Mouse (Mus musculus) kidney, adult 9 months (tissue): ENCODE measurements around the gene Rbfox2.
"Not testable (repeated sequence)": the region's sequence is repeated elsewhere in the genome, so short reads cannot be mapped to it uniquely, and the experiment has no call there.

Source experiments
- DNase-seq: peaks from one replicate; pipeline ENCODE4 v3.0.0; 2022

The Rbfox2 gene

DNA sequence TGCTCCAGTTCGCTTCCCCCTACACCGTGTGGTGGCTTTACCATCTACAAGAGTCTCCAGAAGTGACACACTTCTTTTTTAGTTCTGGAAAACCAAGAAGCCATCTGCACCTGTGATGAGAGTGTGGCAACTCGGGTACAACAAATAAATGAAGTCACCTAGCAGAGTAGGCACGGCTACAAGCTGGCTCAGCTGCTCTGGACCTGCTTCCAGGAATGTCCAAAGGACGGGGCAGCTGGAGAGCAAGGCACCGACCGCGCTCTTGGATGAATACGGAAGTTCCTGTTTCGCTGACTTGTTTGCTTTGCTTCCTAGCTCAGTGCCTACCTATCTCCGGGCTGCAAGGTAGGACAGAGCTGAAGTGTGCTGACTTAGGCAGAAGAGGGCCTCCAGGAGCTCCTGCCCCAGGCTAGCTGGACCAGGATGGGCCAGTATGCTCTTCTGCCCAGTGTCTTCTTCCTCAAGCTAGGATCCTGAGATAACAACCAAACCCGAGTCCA lies 22.9 kb upstream of the Rbfox2 start:
- no peak for DNase-seq

DNA sequence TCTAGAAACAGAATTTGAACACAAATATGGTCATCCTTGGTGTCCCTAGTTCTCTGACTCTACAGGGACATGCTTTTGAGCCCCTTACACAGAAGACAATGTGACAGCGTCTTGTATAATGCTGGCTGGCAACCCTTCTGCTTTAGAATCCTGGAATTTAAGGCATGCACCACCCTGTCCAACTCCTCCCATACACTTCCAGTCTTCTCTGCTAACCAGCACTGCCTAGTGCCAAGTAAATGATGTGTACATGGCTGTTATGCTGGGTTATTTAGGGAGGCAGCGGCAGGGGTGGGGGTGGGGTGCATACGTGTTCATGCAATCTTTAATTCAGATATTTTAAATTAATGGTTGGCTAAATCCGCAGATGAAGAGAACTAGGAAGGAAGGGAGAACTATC lies 19.6 kb upstream of the Rbfox2 start:
- no peak for DNase-seq

DNA sequence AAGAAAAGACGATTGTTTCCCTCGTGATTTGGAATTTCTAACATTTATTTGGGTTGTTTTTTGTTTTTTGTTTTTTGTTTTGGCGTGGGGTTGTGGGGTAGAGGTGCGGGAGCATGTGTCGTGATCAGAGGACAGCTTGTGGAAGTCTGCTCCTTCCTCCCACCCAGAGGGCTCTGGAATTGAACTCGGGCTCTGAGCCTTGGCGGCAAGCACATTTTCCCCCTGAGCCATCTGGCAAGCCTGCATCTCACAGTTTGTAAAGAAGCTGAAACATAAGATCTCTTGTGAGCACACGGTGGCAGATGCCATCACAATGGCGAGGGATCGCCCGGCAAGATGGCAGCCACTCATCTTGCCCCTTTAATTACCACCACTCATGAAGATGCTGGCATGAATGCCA lies 17.6 kb upstream of the Rbfox2 start:
- no peak for DNase-seq

DNA sequence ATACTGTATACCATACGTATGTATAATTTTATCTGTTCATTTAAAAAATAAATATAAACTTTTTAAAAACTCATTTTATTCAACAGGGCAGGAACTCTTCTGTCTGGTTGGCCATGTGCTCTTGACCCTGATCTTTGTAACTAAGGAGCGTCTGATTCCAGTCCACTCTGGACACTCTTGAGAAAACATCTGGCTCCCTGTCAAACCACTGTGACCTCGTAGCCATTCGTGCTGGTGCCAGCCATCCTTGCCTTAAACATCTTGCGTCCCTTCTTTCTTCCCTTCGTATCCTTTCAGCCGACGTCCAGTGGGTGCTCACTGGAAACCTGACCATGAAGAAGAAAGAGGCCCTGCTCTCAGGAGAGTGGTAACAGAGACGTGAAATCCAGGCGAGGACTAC lies 16.4 kb upstream of the Rbfox2 start:
- DNase-seq, result no peak

DNA sequence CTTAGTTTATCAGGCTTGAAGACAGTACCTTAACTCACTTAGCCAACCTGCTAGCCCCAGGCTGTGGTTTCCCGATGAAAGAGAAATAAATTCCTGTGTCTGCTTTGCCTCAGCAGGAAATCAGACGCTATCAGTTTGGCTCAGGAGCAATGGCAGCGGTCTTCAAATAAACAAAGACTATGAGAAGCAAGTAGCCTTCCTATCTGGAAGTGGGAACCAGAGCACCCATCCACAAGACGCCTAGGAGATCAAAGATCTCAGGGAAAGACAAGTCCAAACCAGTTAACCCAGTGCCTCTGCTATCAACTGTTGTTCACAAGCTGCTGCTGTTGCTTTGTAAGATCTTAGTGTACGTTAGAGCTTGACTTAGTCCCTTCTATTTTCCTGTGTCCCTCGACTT lies 6.9 kb upstream of the Rbfox2 start:
- no peak for DNase-seq

DNA sequence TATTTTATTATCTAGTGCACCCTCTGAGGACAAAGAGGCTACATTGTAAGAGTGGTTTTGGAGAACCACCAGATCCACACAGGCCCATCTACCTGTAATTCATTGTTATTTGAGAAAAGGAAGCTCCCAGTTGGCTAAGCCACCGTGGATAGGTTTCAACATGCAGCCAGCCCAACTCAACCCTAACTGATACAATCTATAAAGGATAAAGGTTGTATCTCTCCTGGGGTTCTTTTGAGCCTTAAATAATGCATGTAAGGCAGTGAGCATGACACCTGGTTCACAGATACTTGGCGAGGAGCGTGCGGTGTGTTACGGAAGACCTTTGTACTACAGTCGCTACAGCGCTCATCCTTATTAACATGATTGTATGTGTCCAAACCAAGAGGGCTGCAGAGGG lies 6.0 kb upstream of the Rbfox2 start:
- no peak for DNase-seq

DNA sequence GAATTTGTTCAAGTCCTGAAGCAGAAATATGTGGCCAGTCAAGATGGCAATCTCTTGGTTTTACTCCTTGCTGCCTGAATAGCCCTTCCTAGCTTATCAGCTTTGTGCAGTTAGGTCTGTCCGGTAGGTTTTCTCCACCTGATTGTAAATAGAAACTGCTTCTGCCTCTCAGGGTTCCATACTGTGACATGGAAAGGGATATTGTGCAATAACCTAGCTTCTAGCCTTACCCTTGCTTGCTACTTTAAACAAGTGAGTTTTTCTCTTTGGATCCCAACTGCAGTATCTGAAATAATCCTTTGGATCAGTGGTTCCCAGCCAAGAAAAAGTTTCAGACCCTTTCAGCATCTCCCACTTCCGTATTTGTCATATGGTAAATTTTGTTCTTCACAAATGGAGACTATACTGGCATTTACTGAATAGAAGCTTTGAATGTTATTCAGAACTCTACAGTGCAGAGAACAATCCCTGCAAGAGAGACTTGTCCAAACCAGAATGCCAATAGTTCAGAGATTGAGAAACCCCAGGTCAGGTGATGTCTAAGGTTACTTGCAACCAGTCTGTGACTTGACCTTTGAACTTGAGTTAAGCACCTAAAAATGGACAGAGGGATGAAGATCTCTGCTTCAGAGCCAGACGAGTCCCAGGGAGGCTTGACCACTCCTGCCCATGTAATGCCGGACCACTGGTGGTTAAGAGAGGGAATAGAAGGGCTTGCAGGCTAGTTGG lies 1.1 kb upstream of the Rbfox2 start:
- no peak for DNase-seq

DNA sequence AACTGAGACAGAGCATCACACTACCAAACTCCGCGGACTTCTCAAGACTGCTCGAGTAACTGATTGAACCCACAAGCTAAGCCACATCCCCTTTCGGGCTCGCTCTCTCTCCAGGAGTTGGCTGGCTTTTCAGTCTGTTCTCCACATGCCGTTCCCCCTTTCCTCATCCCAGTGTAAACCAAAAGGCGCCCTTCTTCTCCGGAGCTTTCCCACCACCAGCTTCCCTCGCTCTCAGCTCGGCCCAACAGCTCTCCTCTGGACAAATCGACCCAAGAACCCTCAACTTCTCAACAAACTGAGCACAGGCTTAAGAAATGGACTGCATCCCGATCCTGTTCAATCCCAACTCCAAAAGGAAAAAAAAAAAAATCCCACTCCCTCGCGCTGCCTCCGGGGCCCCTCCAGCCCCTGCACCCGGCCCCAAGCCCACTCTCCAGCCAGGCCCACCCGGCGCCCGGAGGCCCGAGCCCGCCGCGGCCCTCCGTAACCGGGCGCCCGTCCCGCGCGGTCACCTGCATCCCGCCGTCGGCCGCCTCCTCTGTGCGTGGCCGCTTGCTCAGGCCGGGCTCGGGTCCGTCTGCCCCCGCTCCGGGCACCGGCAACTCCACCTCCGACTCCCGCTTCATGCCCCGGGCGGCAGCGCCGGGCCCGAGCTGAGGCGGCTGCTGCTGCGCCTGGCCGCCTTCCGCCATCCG lies 805 bp downstream of the Rbfox2 start:
- DNase-seq, result peak; percentile 54

DNA sequence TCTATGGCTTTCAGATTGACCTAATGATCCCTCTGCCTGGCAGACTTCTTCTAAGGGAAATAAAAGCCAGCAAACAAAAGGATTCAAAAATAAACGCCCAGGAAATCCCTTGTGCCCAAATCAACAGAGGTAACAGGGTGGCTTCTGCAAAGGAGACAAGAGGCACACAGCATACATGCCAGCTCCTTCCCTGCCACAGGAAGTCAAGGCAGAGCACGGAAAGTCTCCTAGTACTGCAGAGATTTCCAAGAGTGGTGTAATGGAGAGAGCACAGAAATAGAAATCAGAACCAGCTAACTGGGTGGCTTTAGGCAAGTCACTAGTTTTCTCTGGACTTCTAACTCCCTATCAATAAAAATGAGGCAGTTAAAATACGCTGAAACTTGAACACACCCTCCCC lies 1.8 kb downstream of the Rbfox2 start:
- DNase-seq, result no peak

DNA sequence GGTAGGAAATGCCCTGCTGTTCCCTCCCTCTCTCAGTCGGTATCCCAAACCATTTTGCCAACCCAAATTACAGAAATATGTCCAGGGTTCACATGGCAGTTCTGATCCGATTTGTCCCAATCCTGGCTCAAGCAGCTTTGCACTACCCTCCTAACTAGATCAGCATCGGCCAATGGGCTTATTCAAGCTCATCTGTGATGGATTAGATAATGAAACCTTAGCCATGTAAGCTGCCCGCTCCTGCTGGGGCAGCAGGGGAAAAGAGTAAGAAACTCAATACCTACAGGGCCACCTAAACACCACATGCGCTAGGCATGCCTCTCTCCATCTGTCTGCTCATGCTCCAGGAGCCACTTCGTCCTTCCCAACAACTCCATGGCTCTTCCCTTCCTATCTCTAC lies 5.7 kb downstream of the Rbfox2 start:
- no peak for DNase-seq

DNA sequence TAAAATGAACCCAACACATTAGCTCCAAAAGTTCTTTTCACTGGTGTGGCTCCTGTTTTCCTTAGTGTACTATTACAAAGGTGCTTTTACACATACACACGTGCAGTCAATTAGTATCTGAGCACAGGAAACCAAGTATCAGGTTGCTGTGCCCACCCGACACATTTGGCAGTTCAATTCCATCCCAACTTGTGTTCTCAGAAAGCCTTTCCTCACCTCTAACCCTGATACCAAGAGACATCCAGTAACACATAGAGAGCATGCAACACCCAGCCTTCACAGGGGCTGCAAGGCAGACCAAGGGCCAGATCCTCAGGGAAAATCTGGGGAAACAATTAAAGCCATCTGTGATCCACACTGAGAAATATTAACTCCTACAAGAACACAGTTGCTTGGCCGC lies 8.2 kb downstream of the Rbfox2 start:
- DNase-seq, result no peak

DNA sequence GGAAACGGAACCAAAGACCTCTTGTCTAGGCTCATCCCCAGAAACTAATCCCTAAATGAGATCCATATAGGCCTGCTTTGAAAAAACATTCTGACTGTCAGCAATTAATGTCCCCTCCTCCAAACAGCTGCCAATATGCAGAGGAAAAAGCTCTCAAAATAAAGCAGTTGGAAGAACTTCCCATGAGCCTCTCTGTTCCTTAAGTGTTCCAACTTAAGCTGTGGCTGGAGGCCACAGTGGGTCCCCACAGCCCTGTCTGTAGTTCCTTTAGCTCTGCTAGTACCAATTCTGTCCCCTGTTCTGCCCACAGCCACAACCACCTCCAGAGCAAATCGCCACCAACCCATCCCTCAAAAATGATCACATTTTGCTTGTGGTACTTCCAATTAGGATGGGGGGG lies 10.2 kb downstream of the Rbfox2 start:
- DNase-seq, result no peak

DNA sequence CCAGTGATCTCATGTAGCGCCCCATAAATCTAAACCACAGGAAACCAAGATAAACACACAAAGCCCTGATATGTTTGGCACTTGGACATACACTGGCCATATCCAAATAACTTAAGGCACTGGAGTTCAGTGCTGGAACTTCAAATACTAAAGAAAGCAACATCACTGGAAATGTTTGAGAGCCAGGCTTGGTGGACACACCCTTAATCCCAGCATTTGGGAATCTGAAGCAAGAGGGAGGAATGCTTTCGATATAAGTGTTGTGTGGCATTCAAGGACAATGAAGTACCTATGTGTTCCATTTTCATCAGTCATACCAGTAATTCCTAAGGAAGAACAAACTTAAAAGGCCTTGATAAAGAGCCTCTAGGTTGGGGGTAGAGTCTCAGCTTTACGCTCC lies 13.3 kb downstream of the Rbfox2 start:
- DNase-seq, result no peak

DNA sequence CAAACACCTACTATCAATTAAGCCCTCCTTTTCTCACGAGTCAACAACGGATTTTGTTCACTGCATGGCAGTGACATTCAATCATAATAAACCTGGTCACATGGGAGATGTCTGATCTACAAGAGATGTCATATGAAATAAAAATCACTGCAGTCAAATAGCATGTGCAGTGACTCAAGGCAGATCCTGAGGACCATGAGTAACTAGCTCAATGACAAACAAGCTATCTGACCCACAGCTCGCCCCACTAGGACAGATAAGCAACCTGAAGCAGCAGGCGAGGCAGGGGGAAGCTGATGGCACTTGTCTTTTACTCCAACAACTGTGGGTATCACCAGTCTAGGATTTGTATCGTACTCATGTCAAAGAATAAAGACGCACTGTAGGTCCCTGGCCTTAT lies 14.4 kb downstream of the Rbfox2 start:
- DNase-seq, result no peak

DNA sequence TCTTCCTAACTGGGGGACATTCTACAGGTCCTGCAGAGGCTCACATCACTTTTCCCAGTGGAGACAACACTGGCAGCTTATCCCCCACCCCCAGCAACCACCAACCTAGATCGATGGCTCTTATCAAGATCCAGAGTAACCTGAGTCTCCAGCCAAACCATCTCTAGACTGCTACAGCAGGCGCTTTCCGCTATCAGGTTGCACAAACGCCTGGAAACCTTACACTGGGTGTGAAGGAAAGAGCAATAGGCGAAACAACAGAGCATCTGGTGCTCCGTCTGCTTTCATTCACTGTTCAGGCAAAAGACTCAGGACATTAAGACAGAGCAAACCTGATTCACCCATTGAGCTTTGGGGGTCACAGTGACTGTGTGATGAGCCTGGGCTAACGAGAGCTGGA lies 15.3 kb downstream of the Rbfox2 start:
- no peak for DNase-seq

DNA sequence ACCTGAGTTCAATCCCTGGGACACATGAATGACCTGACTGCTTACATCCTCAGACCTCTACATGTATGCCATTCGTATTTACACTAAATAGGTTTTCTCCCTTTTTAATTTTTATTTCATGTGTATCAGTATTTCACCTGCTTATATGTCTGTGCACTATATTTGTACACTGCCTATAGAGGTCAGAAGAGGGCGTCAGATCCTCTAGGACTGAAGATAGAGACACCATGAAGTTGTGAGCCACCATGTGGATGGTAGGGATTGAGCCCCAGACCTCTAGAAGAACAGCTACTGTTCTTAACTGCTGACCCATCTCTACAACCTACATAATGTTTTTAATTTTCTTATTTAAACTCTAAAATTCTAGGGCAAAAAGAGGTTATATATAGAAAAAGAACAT lies 16.5 kb downstream of the Rbfox2 start:
- DNase-seq, result no peak

DNA sequence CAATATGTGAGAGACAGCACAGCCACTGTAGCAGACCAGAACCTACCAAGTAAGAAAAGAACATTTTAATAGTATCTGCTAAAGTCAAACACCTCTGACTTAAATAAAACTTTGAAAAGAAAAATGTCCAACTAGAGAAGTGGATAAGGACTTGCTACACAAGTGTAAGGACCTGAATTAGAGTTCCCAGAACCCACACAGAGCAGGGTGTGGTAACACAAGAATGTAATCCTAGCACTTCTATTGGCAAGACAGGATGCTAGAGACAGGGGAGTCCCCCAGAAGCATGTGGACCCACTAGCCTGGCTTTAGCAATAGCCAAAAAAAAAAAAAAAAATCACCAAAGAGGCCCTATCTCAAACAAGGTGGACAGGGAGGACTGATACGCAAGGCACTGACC lies 26.7 kb downstream of the Rbfox2 start:
- DNase-seq, result no peak

DNA sequence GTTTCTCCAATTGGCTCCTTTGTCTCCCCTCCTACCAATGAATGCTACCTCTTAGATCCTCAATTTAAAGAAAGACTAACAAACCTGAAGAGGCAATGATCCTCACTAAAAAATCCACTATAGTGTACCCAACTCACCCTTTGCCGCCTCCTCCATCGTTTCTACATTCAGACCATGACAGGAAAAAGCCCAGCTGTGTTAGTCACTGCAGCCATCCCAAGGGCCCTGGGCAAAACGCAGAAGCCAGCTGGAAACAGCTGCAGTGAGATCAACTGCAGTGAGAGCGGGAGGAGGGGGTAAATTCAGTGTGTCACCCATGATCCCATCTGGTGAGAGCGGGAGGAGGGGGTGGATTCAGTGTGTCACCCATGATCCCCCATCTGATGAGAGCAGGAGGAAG lies 28.0 kb downstream of the Rbfox2 start:
- DNase-seq, result no peak

DNA sequence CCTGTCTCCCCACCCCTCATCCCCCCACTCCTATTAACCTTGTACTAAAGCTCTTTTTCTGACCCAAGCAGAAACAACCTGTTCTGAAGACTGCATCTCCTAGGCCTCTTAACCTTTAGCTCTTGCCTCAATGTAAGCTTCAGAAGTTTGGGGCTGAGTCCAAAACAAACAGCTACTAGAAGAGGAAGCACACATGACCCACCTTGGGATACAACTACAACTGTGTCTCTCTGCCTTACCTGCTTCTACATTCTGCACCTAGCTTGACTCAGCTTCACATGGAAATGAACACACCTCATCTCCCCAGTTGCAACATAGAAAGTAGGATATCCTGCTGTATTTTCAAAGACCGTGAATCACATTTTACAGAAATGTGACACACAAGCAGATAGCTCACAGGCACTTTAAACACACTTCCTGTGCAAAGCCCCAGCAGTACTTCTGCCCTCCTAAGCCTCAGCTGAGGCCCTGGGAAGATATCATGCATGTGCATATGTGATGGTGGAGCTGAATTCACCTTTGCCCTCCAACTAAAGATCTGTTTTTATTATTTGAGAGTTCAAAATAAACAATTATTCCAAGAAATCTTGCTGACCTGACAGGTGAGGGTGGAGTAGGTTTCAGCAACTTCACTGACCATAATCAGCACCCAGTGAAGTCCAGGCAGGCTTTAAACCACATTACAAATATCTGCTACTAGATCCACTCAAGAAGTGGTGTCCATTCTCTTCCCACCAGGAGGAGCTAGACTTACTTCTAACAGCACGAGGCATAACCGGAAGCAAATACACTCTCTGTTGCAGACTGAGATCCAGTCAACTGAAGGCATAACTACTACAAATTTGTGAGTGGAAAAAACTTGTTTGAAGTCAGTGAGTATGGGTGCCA lies 29.7 kb downstream of the Rbfox2 start:
- DNase-seq, result peak; percentile 56

DNA sequence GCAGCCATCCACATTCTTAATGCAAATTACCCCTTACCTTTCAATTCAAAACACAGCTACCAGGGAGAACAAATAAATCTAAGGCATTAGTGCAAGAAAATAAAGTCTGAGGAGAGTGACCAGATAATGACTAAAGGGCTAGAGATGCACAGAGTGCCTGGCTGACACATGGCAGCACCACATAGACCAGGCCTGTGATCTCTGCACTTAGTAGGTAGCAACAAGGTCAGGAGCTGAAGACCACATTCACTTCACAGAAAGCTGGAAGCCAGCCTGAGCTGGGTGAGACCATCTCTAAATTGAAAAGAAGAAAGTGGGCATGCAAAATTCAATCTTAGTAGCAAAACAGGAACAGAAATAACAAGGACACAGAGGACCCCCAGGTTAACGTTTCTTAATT lies 30.5 kb downstream of the Rbfox2 start:
- no peak for DNase-seq

DNA sequence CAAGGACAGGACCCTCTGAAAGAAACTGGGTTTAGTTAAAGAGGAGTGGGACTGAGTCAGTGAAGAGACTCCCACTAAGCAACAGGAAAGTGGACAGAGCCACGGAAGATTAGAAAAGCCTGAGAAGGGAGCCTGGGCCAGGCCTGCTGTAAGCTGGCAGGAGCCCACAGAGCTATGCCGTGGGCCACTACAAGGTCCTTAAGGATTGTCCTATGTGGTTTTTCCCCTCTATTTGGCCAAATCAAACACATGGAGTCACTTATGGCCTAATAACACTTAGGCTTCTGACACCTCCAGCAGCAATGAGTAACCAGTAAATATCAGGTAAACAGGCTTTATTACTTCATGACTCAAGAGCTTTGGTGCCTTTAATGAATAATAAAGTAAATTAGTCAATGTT lies 31.2 kb downstream of the Rbfox2 start:
- DNase-seq, result no peak

DNA sequence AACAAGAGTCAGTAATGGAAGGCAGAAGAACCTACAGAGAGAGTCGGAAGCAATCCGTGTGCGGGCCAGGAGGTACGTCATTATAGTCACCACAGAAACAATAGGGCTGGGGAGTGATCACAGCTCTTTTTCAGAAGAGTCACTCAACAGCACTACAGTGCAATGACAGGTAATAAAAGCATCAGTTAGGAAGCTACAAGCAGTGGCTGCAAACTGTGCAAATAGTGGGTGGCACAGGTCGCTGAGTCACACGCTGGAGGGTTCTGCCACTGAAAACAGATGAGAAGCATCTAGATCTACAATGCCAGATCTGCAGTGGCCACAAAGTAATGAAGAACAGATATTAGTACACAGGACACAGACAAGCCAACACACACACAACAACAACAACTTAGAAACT lies 32.9 kb downstream of the Rbfox2 start:
- no peak for DNase-seq

DNA sequence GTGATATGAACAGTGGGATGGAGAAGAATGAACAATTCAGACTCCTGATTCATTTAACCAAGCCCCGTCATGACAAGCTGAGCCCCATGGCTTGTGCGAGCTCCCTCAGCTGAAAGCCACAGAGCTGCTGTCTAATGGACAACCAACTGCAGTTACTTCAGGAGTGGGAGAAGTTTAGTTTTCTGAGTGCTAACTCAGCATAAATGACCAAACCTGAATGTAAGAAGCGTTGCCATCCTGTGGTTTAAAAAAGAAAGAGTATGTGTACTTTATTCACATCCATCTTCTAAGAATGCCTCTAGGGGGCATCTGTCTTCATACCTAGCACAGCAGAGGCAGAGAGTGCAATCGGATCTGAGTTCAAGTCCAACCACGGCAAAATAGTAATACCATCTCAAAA lies 35.5 kb downstream of the Rbfox2 start:
- no peak for DNase-seq

DNA sequence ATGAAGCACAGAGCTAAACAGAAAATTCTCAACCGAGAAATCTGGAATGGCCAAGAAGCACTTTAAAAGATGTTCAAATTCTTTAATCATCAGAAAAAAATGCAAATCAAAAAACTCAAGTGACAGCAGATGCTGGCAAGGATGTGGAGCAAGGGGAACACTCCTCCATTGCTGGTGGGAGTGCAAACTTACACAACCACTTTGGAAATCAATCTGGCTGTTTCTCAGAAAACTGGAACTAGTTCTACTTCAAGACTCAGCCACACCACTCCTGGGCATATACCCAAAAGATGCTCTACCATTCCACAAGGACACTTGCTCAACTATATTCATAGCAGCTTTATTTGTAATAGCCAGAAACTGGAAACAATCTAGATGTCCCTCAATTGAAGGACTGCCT lies 37.3 kb downstream of the Rbfox2 start:
- DNase-seq, result not testable (repeated sequence)
